Mouse (Mus musculus) neural tube, embryonic 10.5 days (tissue): Measurements from ENCODE around the gene Olfr418.
"Not testable (repeated sequence)": the region's sequence is repeated elsewhere in the genome, so short reads cannot be mapped to it uniquely, and the experiment has no call there.

Experiments
- DNase-seq: peaks from one replicate; pipeline ENCODE4 v3.0.0-alpha.2; 2017; ENCODE audit warnings: low spot score; ENCODE audit errors: extremely low spot score

The Olfr418 gene

DNA sequence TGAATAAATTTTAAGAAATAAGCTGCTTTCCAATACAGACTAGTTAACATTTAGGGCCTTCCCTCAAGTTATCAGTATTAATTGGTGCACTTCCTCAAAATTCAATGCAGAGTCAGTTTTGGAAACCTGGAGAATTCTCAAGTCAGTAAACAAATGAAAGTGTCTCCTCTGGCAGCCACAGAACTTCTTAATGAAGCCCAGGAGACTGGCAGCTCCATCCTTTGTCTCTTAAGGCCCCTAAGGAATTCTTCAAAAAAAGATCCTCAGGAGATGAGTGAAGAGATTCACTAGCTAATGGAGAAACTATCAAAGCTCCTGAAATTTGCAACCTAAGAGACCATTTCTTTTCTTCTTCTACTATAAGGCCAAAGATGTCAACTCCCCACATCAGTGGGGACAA, at the start of gene Olfr418:
TSS of gene Olfr418 (plus strand) at position 301 of the 400 bp plus-strand sequence.
- no peak for DNase-seq

DNA sequence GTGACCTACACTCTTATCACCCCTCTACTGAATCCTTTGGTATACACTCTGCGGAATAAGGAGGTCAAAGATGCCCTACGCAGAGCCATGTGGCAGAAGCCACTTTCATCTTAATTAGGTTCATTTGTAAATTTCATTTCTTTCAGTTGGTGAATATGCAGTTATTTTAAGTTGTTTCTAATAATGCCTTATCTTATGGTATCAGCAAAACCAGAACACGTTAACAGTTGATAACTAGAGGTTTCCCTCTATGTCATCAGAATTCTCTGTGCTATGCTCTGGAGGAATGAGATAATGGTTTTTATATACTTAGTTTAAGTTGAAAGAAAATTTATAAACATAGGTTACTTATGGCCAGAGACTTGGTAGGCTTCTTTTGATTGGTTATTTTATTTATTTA, 49.3 kb upstream of the Olfr418 start:
- no peak for DNase-seq

DNA sequence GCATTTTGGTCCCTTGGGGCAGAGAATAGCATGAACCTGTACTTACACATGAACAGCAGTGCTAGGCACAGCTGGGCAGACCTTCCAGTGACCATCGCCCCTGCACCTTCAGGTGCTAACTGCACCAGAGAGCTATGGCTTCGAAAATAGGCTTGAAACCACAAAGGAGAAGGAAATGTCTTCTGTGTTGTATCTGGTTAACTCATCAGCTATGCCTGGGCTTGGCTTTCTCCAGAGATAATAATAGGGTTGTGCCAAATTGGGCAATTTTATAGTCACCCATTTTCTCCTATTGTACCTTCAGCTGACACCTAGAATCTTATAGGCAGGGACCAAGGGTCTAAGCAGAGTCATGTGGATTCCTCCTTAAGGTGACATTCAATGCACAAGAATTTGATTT, 38.7 kb upstream of the Olfr418 start, which contains the start of gene Fcer1a:
TSS of gene Fcer1a (minus strand) at position 134 of the 400 bp plus-strand sequence.
- DNase-seq: no peak

DNA sequence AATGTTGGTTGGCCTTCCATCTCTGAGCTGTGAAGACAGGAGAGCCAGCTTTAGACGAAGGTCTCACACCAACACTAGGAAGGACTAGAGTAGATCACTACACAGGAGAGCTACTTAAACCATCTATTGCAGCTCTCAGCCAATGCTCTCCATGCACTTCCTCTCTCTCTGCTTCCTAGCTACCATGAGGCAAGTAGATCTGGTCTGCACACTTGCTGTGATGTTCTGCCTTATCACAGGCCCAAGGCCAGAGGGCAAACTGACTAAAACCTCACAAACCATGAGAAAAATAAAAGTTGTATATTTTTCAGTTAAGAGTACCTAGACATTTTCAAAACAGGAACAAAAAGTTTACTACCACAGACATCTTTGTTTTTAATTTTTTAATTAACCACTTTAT, 28.8 kb upstream of the Olfr418 start:
- DNase-seq: not testable (repeated sequence)

DNA sequence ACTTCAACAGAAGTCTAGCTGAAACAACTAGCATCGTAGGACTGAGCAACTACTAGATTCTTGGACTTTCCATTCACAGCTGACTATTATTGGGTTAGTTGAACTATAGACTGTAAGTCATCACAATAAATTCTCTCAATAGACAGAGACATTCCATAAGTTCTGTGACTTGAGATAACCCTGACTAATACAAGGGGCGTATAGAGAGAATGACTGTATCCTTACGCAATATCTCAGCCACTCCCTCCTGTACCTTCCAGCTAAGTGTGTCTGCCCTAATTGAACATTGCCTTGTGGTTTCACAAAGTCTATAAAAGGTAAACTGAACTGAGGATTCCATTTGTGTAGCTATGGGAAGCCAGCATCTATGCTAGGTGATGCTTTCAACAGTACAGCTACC, 15.9 kb upstream of the Olfr418 start:
- no peak for DNase-seq

DNA sequence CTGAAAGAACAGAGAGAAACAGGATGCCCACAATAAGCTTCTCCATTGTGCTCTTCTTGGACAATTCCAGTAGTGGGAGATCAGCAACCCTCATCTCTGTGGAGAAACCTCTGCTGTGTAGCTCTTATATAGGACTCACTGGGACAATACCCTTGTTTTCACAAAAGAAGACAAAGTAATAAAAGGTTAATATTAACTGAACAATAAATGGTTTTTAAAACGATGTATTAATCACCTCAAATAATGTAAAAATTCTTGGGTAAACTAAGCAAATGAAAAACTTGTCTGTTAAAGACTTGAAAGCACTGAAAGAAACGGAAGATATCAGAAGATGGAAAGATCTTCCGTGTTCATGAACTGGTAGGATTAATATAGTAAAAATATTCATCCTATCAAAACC, 11.9 kb downstream of the Olfr418 start, which contains the start of gene Mptx2:
TSS of gene Mptx2 (minus strand) at position 101 of the 400 bp plus-strand sequence.
- DNase-seq: no peak

DNA sequence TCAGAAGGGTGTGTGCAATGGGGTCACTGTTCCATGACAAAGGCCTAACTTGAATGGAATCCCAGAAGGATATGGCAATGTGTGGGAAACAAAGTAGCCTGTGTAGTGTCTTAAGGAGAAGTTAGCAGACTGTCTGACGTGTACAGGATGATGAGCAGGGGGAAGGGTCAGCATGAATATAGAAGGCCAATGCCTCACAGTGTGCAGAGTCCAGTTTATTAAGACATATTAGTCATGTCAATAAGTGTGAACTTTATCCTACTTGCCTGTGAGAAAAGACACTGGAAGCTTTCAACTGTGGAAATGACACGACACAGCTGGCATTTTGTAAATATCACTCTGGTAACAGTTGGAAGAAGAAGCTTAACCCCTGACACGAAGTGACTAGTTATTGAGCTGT, 37.0 kb downstream of the Olfr418 start:
- not testable (repeated sequence) for DNase-seq

DNA sequence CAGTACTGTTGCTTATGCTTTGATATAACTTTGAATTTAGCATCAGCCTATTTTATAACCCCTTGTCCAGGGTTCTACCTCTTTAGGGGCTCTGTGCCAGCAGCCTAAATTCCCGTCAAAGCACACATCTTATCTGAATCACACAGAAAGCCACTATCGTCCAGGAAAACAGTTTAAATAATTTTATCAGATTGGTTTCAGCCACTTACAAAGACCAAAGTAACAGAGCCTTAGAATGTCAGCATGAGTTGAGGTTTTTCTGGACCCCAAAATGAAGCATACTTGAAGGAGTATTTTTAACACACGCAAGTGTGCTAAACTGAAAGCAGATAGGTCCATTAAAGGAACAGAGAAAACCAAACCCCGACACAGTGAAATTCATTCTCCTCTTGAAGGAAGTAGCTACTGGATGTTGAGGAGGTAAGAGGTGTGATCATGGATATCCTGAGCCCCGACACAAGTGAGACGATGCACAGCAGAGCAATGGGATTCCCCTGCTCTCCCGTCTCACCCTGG, 47.8 kb downstream of the Olfr418 start:
- DNase-seq: not testable (repeated sequence)

DNA sequence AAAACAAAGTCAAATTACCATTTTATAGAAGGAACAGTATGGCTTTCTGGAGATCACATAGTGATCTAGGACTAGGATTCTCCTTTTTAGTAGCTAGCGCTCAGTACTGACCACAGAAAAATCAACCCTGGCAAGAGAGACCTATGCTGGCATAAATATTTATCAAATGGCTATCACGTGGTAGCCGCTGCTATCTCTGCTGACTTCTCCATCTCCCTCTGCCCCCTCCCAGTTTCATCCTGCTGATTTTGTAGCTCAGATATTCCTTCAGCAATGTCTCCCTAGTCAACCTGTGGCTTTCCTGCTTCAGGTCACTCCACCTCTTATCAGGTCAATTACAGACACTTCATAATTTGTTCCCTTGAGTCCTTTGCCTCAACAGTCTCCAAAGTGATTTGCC, 49.9 kb downstream of the Olfr418 start:
- no peak for DNase-seq

DNA sequence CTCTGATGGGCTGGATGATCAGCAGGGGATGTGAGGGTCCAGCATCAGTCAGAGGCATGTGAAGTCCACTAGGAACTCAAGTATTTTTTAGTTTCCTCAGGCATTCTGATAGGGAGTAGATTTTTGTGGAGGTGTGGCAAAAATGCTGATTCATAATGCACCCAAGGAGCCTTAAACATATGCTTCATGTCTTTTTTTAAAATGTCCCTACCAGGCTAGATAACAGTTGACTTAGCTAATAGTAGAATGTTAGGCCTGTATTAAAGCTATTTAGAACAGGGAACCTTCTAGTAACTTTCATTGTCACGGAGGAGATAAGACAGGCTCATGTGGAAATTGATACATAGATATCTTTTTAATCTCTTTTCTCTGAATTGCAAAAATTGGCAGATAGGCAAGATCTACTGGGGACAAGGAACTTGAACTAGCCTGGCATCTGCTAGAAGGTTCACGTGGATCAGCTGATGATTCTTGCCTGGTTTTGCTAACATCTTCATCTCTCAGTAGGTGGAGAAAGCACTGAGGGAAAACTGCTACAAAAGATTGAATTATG, 52.2 kb downstream of the Olfr418 start:
- DNase-seq: no peak

DNA sequence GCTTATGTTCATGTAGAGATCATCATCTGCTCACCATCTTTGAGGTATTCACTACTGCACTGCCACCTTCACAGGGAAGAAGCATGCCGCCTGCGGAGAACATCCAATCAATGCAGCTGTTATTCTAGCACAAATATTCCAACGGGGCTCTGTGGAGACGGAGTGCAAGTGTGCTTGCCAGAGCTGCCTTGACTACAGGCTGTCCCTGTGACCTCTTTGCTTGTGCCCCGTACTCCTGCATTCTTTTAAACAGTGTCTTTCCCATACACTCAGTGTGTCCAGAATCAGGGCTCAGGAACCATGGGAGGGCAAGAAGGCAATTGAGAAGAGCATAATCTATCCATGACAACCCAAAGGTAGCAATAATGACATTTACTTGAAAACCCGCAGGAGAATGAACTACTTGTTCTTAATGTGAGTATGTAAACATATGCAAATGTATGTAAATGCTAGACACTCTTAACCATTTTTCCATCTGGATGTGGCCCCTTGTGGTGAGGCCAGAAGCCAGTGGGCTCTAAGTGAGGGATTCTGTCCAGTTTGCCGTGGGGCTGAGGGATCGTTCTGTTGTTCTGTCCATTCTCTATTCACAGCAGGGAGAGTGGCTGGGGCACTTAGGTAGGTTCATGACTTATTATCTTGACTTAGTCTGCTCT, 55.9 kb downstream of the Olfr418 start:
- no peak for DNase-seq

DNA sequence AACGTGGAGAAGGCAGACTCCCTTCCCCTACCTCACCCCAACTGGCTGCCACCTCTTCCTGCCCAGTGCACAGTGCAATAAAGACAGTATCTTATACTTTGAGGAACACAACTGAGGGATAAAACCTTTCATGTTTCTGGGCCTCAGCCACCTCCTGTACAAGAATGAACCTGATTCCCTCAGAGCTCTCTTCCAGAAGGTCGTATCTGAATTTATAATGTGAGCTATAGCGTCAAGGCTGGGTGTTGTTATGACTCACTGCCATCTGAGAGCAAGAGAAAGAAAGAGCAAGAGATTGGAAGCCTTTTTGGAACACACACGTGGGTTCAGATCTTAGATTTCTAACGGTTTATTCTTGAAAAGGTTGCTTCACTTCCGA, 56.4 kb downstream of the Olfr418 start:
- no peak for DNase-seq
